Mouse (Mus musculus): ENCODE data around the gene Pitpnc1. TPM values are rescaled to one million over a fixed set of nuclear protein-coding genes. Genes with fewer than 3 reads are reported as not detected.

Pitpnc1 gene
- polyA plus RNA-seq, 1 experiment from 2014 or later: 39.2 TPM

DNA sequence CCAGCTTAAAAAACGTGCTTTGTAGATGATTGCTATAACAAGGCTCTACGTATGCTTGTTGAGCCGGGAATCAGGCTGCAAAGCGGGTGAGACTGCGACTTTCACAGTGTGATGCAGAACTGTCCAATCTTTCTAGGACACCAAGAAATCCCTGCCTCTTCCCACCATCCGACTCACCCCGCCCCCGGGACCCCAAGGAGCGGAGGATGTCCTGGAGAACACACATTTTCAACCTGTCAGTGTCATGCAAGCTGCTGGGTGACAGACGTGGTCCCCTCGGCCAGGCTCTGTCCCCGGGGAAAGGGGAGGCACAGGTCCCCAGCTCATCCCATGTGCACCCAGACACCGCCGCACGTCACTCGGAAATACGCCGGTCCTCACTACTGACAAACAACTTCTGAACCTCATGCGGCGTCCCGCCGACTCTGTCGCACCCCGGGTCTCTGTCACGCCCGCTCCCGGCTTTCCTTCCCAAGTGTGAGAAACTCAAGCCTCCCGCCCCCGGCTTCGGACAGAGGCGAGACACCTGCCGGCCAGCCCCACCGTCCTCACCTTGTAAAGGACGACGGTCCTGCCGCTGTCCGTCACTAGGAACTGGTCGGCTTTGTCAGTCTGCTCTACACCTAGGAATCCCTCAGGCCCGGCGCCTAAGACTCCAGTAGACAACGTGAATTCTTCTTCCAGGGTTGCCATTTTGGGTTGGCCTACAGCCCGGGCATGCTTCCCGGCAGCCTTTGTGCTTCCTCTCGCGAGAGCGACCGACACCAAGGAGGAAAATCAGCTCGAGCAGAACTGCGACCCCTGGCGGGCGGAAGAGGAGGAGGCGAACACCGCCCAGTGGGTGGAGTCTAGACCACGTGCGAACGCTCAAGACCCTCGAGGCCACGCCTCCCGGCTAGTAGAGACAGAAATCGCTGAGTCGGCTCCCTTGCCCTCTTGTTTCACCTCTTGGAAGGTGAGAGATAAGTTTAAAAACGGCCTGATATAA, 281.6 kb downstream of the Pitpnc1 start, which contains the start of gene Nol11:
Gene Nol11, minus strand, starts transcription at position 817 of the 988 bp plus-strand sequence.
- H3K4me2 ChIP-seq: peak within 1 kb of the TSS; percentile 87
- peaks cover 15% of the 10 kb centered on the region for H3K4me1 ChIP-seq (replicated peaks)
- H3K4me3 ChIP-seq: peak within 1 kb of the TSS; percentile 79
- H3K9ac ChIP-seq: peak within 1 kb of the TSS; percentile 77
- H3K27ac ChIP-seq (replicated peaks): peak within 1 kb of the TSS; percentile 84
- peak; percentile 99 for ATAC-seq (ENCODE audit: low FRiP score, low read depth)
- WGBS: under 1% methylated on average over 62 of the region's 62 CpGs
- H3K36me3 ChIP-seq: peaks cover 23% of the 10 kb centered on the region
- no peaks in the 10 kb centered on the region for H3K27me3 ChIP-seq
- no peaks in the 10 kb centered on the region for H3K9me3 ChIP-seq

DNA sequence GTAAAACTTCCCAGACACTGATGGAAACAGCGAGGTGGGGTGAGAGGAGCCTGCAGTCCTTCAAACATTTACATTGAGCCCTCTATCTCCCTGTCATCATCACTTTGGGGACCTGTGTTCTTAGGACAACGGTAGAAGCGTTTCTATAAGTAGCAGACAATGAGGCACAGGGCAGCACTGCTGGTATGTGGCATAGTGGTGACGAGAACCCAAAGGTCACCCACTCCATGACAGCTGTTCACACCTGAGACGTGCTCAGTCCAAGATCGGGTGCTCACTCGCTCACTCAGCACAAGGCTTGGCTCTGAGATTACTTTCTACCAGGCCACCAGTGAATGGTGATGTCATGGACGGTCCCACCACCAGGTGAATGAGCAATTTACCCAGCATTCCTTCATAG, 286.7 kb downstream of the Pitpnc1 start:
- H3K4me1 ChIP-seq (replicated peaks): peaks cover 15% of the 10 kb centered on the region
- no peak for ATAC-seq (ENCODE audit: low FRiP score, low read depth)
- WGBS: 92% methylated on average over 8 of the region's 8 CpGs
- no peak overlapping the region for H3K27ac ChIP-seq (replicated peaks)
- H3K4me3 ChIP-seq: no peak overlapping the region
- no peak overlapping the region for H3K9ac ChIP-seq
- H3K4me2 ChIP-seq: no peak overlapping the region
- H3K27me3 ChIP-seq: no peaks in the 10 kb centered on the region
- H3K36me3 ChIP-seq: peaks cover 63% of the 10 kb centered on the region
- H3K9me3 ChIP-seq: no peaks in the 10 kb centered on the region

DNA sequence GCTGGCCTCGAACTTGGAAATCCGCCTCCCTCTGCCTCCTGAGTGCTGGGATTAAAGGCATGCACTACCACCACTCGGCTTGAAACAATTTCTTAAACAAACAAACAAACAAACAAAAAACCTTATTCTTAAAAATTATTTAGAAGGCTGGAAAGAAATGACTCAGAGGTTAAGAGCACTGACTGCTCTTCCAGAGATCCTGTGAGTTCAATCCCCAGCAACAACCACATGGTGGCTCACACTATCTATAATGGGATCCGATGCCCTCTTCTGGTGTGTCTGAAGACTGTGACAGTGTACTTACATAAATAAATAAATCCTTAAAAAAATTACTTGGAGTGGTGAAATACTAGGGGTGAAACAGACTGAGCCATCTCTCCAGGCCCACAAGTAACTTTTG, 309.3 kb downstream of the Pitpnc1 start:
- no peak overlapping the region for H3K27ac ChIP-seq (replicated peaks)
- 91% methylated on average over 4 of the region's 4 CpGs for WGBS
- H3K9me3 ChIP-seq: no peaks in the 10 kb centered on the region
- H3K4me2 ChIP-seq: no peak overlapping the region
- no peak overlapping the region for H3K4me3 ChIP-seq
- peaks cover 6% of the 10 kb centered on the region for H3K36me3 ChIP-seq
- H3K9ac ChIP-seq: no peak overlapping the region
- no peak for ATAC-seq (ENCODE audit: low FRiP score, low read depth)
- no peaks in the 10 kb centered on the region for H3K27me3 ChIP-seq
- H3K4me1 ChIP-seq (replicated peaks): no peaks in the 10 kb centered on the region

DNA sequence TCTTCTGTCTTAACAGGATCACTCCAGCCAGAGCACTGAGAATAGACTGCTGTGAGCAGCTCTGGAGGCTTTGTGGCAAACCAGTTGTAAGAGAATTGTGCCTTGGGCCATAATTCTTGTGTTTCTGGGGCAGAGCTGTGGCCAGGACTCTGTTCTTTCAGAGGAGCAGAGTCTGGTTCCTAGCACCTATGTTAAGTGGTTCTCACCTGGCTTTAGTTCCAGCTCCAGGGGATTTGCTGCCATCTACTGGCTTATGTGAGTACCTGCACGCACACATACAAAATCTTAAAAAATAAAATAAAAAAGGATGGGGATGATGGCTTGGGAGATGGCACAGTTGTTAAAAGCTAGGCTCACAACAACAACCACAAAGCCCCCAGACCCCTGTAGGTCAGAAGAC, 311.5 kb downstream of the Pitpnc1 start:
- H3K27me3 ChIP-seq: no peaks in the 10 kb centered on the region
- no peak overlapping the region for H3K9ac ChIP-seq
- no peak overlapping the region for H3K27ac ChIP-seq (replicated peaks)
- H3K9me3 ChIP-seq: no peaks in the 10 kb centered on the region
- H3K36me3 ChIP-seq: no peaks in the 10 kb centered on the region
- no peak overlapping the region for H3K4me2 ChIP-seq
- 43% methylated on average over 1 of the region's 1 CpGs for WGBS
- H3K4me1 ChIP-seq (replicated peaks): no peaks in the 10 kb centered on the region
- H3K4me3 ChIP-seq: no peak overlapping the region
- no peak for ATAC-seq (ENCODE audit: low FRiP score, low read depth)

Other genes with a start within 250 kb of the Pitpnc1 start
- gene Psmd12, start 8.8 kb upstream of the Pitpnc1 start, polyA plus RNA-seq (2015; fragmentation: Nextera tagmentation; extraction: Ambion mirVana): 149 and 153 TPM in 2 replicates
- 15.4 and 16.8 TPM in 2 replicates for gene Helz, start 77.2 kb upstream of the Pitpnc1 start, polyA plus RNA-seq (2015; fragmentation: Nextera tagmentation; extraction: Ambion mirVana)
- gene Cacng1, start 245.8 kb upstream of the Pitpnc1 start, polyA plus RNA-seq (2015; fragmentation: Nextera tagmentation; extraction: Ambion mirVana): 0.38 and 0.43 TPM in 2 replicates